Mouse (Mus musculus): Measurements from ENCODE around the gene Kmt5a.

DNA sequence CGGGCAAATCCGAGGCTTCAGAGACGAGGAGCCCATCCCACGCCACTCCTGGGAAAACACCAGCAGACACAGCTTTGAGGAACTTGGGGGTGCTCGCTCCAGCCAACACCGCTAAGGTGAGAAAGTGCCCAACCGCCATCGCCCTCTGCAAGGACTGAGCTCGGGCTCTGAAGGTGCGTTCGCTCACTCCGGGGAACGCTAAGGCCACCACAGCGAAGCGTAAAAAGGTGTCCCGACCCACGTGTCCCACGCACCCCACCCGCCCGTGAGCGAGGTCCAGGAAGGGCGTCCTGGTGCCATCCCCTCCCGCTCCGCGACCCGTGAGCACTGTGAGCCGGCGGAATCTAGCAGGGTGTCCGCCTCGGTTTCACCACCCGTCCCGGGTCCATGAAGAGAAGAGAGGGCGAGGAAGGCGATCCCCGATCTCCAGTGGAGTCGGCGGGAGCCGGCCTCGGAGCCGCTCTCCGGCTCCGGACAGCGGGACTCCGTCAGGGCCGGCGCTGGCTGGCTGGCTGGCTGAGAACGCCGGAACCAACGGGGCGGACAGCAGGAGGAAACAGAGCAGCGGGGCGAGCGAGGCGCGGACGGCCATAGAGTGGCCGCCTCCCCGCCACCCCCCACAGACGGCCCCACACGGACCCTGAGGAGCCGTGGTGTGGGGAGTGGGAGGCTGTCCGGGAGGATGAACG lies 14.9 kb upstream of the Kmt5a start:
- TF ChIP-seq CTCF (IDR thresholded peaks at IDR 0.05; ENCODE audit: low read depth) (no peak), EP300 (IDR thresholded peaks at IDR 0.05; ENCODE audit: low read depth) (no peak)
